ENCODE assay signal across 11 mouse cellular contexts in genomic region chr4:40837008-40837407, GRCm38 (mm10). TPM values are rescaled to one million over a fixed set of nuclear protein-coding genes. Genes with fewer than 3 reads are reported as not detected.
DNase-seq lines count a peak whose midpoint lies in the region; ATAC-seq and TF ChIP-seq lines count a peak whose summit lies in the region.
"Had no signal": no experiment of that assay in that cellular context is flagged by ENCODE, and none has a peak within 500 bp of the region (broad histone marks: within the 10 kb centered on the region; RNA-seq: fewer than 3 reads in every experiment).

No protein-coding gene starts in this region.

- no peak for DNase-seq in gastrocnemius, adult 2 months
- DNase-seq in gastrocnemius, postnatal 36 days, result no peak
- no peak for DNase-seq in limb, embryonic 10.5 days (ENCODE audit: low spot score)
- DNase-seq in urinary bladder, adult 2 months (ENCODE audit: low spot score), result no peak
- no peak for DNase-seq in gastrocnemius, postnatal 25 days
- DNase-seq: cerebellum, adult 11-12 months; spleen, adult 18-20 months had no signal

- H3K27ac ChIP-seq in gastrocnemius, adult 2 months, result peak overlapping the region; percentile 84
- H3K27ac ChIP-seq in limb, embryonic 12.5 days, result peak overlapping the region; percentile 12; the same call in 1 of the 2 replicates
- no peak overlapping the region for H3K27ac ChIP-seq in limb, embryonic 10.5 days
- H3K27ac ChIP-seq in embryonic facial prominence, embryonic 15.5 days (replicated peaks), result peak overlapping the region; percentile 61
- peak overlapping the region; percentile 68 for H3K27ac ChIP-seq in liver, embryonic 15.5 days (replicated peaks)

- no peaks in the 10 kb centered on the region for H3K9me3 ChIP-seq in limb, embryonic 12.5 days
- H3K9me3 ChIP-seq in limb, embryonic 10.5 days (replicated peaks), result no peaks in the 10 kb centered on the region
- no peaks in the 10 kb centered on the region for H3K9me3 ChIP-seq in embryonic facial prominence, embryonic 15.5 days (replicated peaks)
- H3K9me3 ChIP-seq in liver, embryonic 15.5 days (replicated peaks), result no peaks in the 10 kb centered on the region

- H3K36me3 ChIP-seq in limb, embryonic 12.5 days, result no peaks in the 10 kb centered on the region
- no peaks in the 10 kb centered on the region for H3K36me3 ChIP-seq in limb, embryonic 10.5 days
- no peaks in the 10 kb centered on the region for H3K36me3 ChIP-seq in embryonic facial prominence, embryonic 15.5 days
- peaks cover 29% of the 10 kb centered on the region for H3K36me3 ChIP-seq in liver, embryonic 15.5 days (replicated peaks)

- H3K4me1 ChIP-seq in limb, embryonic 12.5 days (replicated peaks), result peaks cover 15% of the 10 kb centered on the region
- H3K4me1 ChIP-seq in limb, embryonic 10.5 days, result peaks cover 6% of the 10 kb centered on the region; the same call in 1 of the 2 replicates
- H3K4me1 ChIP-seq in embryonic facial prominence, embryonic 15.5 days, result peaks cover 28% of the 10 kb centered on the region
- H3K4me1 ChIP-seq in liver, embryonic 15.5 days (replicated peaks), result peaks cover 56% of the 10 kb centered on the region

- H3K9ac ChIP-seq in limb, embryonic 12.5 days (replicated peaks), result no peak overlapping the region
- no peak overlapping the region for H3K9ac ChIP-seq in embryonic facial prominence, embryonic 15.5 days
- no peak overlapping the region for H3K9ac ChIP-seq in liver, embryonic 15.5 days

- no peaks in the 10 kb centered on the region for H3K27me3 ChIP-seq in limb, embryonic 12.5 days
- no peaks in the 10 kb centered on the region for H3K27me3 ChIP-seq in limb, embryonic 10.5 days (ENCODE audit: low read depth, poor library complexity, severe bottlenecking)
- no peaks in the 10 kb centered on the region for H3K27me3 ChIP-seq in embryonic facial prominence, embryonic 15.5 days
- H3K27me3 ChIP-seq in liver, embryonic 15.5 days, result no peaks in the 10 kb centered on the region

- H3K4me2 ChIP-seq in limb, embryonic 12.5 days, result no peak overlapping the region
- H3K4me2 ChIP-seq in embryonic facial prominence, embryonic 15.5 days (replicated peaks), result no peak overlapping the region
- 0 out of 2 replicates have a peak overlapping the region, but pooled peaks have one; percentile 32 for H3K4me2 ChIP-seq in liver, embryonic 15.5 days

- intact Hi-C loops in gastrocnemius, adult 2 months (cut with DNase I), result no loop called here
- intact Hi-C loops in gastrocnemius, postnatal 36 days (cut with DNase I), result no loop called here

- TF ChIP-seq CTCF in gastrocnemius, adult 2 months (IDR thresholded peaks at IDR 0.05), result no peak

- WGBS in limb, embryonic 12.5 days, result 79% methylated on average over 3 of the region's 3 CpGs
- WGBS in limb, embryonic 10.5 days, result 91% methylated on average over 3 of the region's 3 CpGs
- 50% methylated on average over 3 of the region's 3 CpGs for WGBS in embryonic facial prominence, embryonic 15.5 days
- 80% methylated on average over 3 of the region's 3 CpGs for WGBS in liver, embryonic 15.5 days (ENCODE audit: insufficient replicate concordance)

- H3K4me3 ChIP-seq in gastrocnemius, adult 2 months, result peak overlapping the region; percentile 40
- no peak overlapping the region for H3K4me3 ChIP-seq in limb, embryonic 12.5 days (replicated peaks)
- H3K4me3 ChIP-seq in limb, embryonic 10.5 days, result no peak overlapping the region
- H3K4me3 ChIP-seq in embryonic facial prominence, embryonic 15.5 days (replicated peaks), result no peak overlapping the region
- no peak overlapping the region for H3K4me3 ChIP-seq in liver, embryonic 15.5 days (replicated peaks)

- ATAC-seq in limb, embryonic 12.5 days (ENCODE audit: insufficient number of reproducible peaks, insufficient read depth, low FRiP score, low TSS enrichment, low read depth), result no peak
- no peak for ATAC-seq in embryonic facial prominence, embryonic 15.5 days (ENCODE audit: insufficient number of reproducible peaks, low FRiP score, low TSS enrichment, low read depth)
- ATAC-seq in liver, embryonic 15.5 days (ENCODE audit: insufficient read depth), result no peak
- ATAC-seq: midbrain, embryonic 16.5 days had no signal

RNA-seq across cellular contexts. Expression of gene B4galt1, which starts 16.8 kb away (rescaled TPM):
- total RNA-seq in gastrocnemius, adult 2 months (2021), result 10 to 100 TPM; 30.5 to 42.2 TPM
- 10 to 100 TPM; 28.1 to 29.9 TPM for total RNA-seq in gastrocnemius, postnatal 36 days (2021)
- 32.9 and 37.4 TPM in 2 replicates for polyA plus RNA-seq in limb, embryonic 12.5 days (2016; fragmentation: Nextera tagmentation; extraction: Ambion mirVana)
- polyA plus RNA-seq in limb, embryonic 10.5 days (2016; fragmentation: Nextera tagmentation; extraction: Ambion mirVana), result 23.6 and 29.9 TPM in 2 replicates
- polyA plus RNA-seq in embryonic facial prominence, embryonic 15.5 days (2015; fragmentation: Nextera tagmentation; extraction: Ambion mirVana), result 59.7 and 61.3 TPM in 2 replicates
- 33.6 and 34.8 TPM in 2 replicates for polyA plus RNA-seq in liver, embryonic 15.5 days (2015; fragmentation: Nextera tagmentation; extraction: Ambion mirVana)
- 55.9 and 66.7 TPM in 2 replicates for polyA plus RNA-seq in urinary bladder, adult 2 months (2012; rRNA removed)
- 10 to 100 TPM; 28.2 to 30.5 TPM for total RNA-seq in gastrocnemius, postnatal 25 days (2021)
